Mouse (Mus musculus) ES-E14 (cell line): Measurements from ENCODE around the gene Slc35a1.

ENCODE experiments used
- CHD2 ChIP-seq: IDR thresholded peaks from 2 replicates; pipeline ENCODE4 v1.6.1; 2014; ENCODE audit warnings: mild to moderate bottlenecking, low read depth, low read length, inconsistent platforms
- HCFC1 ChIP-seq: IDR thresholded peaks from 2 replicates; pipeline ENCODE4 v1.6.1; 2012; ENCODE audit warnings: low read length, inconsistent platforms, borderline replicate concordance; ENCODE audit not compliant: insufficient read depth
- MAFK ChIP-seq: IDR thresholded peaks from 2 replicates; pipeline ENCODE4 v1.6.1; 2014; ENCODE audit warnings: mild to moderate bottlenecking, low read depth, low read length, inconsistent platforms; ENCODE audit not compliant: insufficient read depth
- ZC3H11A ChIP-seq: IDR thresholded peaks from 2 replicates; pipeline ENCODE4 v1.6.1; 2012; ENCODE audit warnings: low read depth, mild to moderate bottlenecking, inconsistent platforms, low read length, borderline replicate concordance
- ZNF384 ChIP-seq: IDR thresholded peaks from 2 replicates; pipeline ENCODE4 v1.6.1; 2012; ENCODE audit warnings: low read depth, low read length, inconsistent platforms

DNA sequence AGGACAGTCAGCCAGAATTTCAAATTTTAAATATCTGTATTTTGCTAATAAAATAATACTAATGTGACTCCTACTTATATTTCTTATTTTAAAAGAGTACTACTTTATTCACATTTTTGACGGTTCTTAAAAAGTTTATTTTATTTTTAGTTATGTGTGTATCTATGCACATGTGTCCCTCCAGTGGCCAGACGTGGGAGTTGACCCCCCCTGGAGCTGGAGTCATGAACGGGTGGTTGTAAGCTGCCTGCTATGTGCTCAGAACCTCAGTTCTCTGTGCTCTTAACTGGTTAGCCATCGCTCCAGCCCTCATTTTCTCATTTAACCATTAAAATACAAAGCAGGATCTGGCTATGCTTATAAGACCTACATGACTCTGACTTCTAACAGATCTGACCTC lies 15.8 kb upstream of the Slc35a1 start:
- TF ChIP-seq ZNF384: no peak
- TF ChIP-seq MAFK: no peak
- no peak for TF ChIP-seq ZC3H11A
- no peak for TF ChIP-seq CHD2
- no peak for TF ChIP-seq HCFC1
